Mouse (Mus musculus) liver, embryonic 18 days (tissue): ENCODE results near the gene Tmem260. TPM values are rescaled to one million over a fixed set of nuclear protein-coding genes. Genes with fewer than 3 reads are reported as not detected.

Source experiments
- polyA plus RNA-seq: library from polyadenylated mRNA; depleted of rRNA; stranded (reverse); fragments of >200 nt; gene quantifications from 2 replicates; pipeline ENCODE4 v1.2.3, GENCODE M21; 2012; rRNA removed

Tmem260 gene
- 3.9 and 4.1 TPM in 2 replicates for polyA plus RNA-seq

GRCm38 (mm10) chr14:48445984-48446683, at the start of gene Tmem260:
Gene Tmem260 (plus strand): TSS chr14:48446124.

Other genes with a start within 250 kb of the Tmem260 start
- not detected in 2 replicates for gene Otx2, start 227.7 kb downstream of the Tmem260 start, polyA plus RNA-seq